Mouse (Mus musculus) CD4-positive, CD25-positive, alpha-beta regulatory T cell, adult 4 months (primary cell): Measurements from ENCODE around the gene Smad3. TPM values are rescaled to one million over a fixed set of nuclear protein-coding genes. Genes with fewer than 3 reads are reported as not detected.

Source experiments
- ATAC-seq: one replicate; pipeline ENCODE4 v1.8.0; 2017
- polyA plus RNA-seq, 2 experiments: library from polyadenylated mRNA; unstranded; fragments of 100-300 nt; shearing (Covaris generic); gene quantifications; one replicate each; pipeline ENCODE4 v1.2.1; 2017

The Smad3 gene
- polyA plus RNA-seq, 2 experiments from 2014 or later, result 15.6 to 36.9 TPM

- ATAC-seq, result no peak
Measured at GRCm38 (mm10) chr9:63660061-63660460, 97.7 kb downstream of the Smad3 start.

GRCm38 (mm10) chr9:63658970-63659371 is 98.8 kb downstream of the Smad3 start:
- ATAC-seq, result no peak

- ATAC-seq, result no peak
Measured at GRCm38 (mm10) chr9:63658436-63658835, 99.4 kb downstream of the Smad3 start.

GRCm38 (mm10) chr9:63657167-63657566 is 100.6 kb downstream of the Smad3 start:
- no peak for ATAC-seq

GRCm38 (mm10) chr9:63655092-63655491 is 102.7 kb downstream of the Smad3 start:
- no peak for ATAC-seq

GRCm38 (mm10) chr9:63654575-63654974 is 103.2 kb downstream of the Smad3 start:
- no peak for ATAC-seq

GRCm38 (mm10) chr9:63653666-63654065 is 104.1 kb downstream of the Smad3 start:
- ATAC-seq, result no peak

- ATAC-seq, result no peak
Measured at GRCm38 (mm10) chr9:63651594-63651993, 106.2 kb downstream of the Smad3 start.

GRCm38 (mm10) chr9:63650905-63651304 is 106.9 kb downstream of the Smad3 start:
- ATAC-seq, result no peak

- no peak for ATAC-seq
Measured at GRCm38 (mm10) chr9:63649841-63650545, 107.8 kb downstream of the Smad3 start.

GRCm38 (mm10) chr9:63648520-63648918 is 109.3 kb downstream of the Smad3 start:
- no peak for ATAC-seq

GRCm38 (mm10) chr9:63647581-63648519 is 109.9 kb downstream of the Smad3 start:
- no peak for ATAC-seq

GRCm38 (mm10) chr9:63645084-63645483 is 112.7 kb downstream of the Smad3 start:
- no peak for ATAC-seq

- no peak for ATAC-seq
Measured at GRCm38 (mm10) chr9:63644011-63644410, 113.8 kb downstream of the Smad3 start.

- ATAC-seq, result no peak
Measured at GRCm38 (mm10) chr9:63641983-63642646, 115.7 kb downstream of the Smad3 start.

GRCm38 (mm10) chr9:63636113-63636512 is 121.7 kb downstream of the Smad3 start:
- ATAC-seq, result no peak

- no peak for ATAC-seq
Measured at GRCm38 (mm10) chr9:63633334-63633733, 124.5 kb downstream of the Smad3 start.

- no peak for ATAC-seq
Measured at GRCm38 (mm10) chr9:63632924-63633323, 124.9 kb downstream of the Smad3 start.

- ATAC-seq, result no peak
Measured at GRCm38 (mm10) chr9:63632045-63632444, 125.7 kb downstream of the Smad3 start.

GRCm38 (mm10) chr9:63625090-63625756 is 132.6 kb downstream of the Smad3 start:
- no peak for ATAC-seq

- no peak for ATAC-seq
Measured at GRCm38 (mm10) chr9:63623895-63624569, 133.8 kb downstream of the Smad3 start.

GRCm38 (mm10) chr9:63617967-63618366 is 139.8 kb downstream of the Smad3 start:
- ATAC-seq, result no peak
